Mouse (Mus musculus): ENCODE data around the gene Snrnp35. TPM values are rescaled to one million over a fixed set of nuclear protein-coding genes. Genes with fewer than 3 reads are reported as not detected.
"Not testable (repeated sequence)": the region's sequence is repeated elsewhere in the genome, so short reads cannot be mapped to it uniquely, and the experiment has no call there.

Gene Snrnp35
- polyA plus RNA-seq, 1 experiment from 2014 or later = 18.3 TPM

- Histone ChIP-seq H3K4me1 (peaks cover 79% of the 10 kb centered on the region), H3K4me2 (0 out of 2 replicates have a peak overlapping the region, but pooled peaks have one; percentile 13), H3K4me3 (no peak overlapping the region), H3K9ac (peak overlapping the region; percentile 33; the same call in 1 of the 2 replicates), H3K9me3 (replicated peaks) (no peaks in the 10 kb centered on the region), H3K27me3 (replicated peaks) (no peaks in the 10 kb centered on the region), H3K36me3 (peaks cover 79% of the 10 kb centered on the region), H3K27ac (peak overlapping the region; percentile 23)
- 82% methylated on average over 6 of the region's 6 CpGs for WGBS (ENCODE audit: insufficient replicate concordance)
- ATAC-seq = no peak
Measured at GRCm38 (mm10) chr5:124449494-124449893, 33.4 kb upstream of the Snrnp35 start.

- H3K27ac ChIP-seq = peak overlapping the region; percentile 84
Measured at GRCm38 (mm10) chr5:124450051-124450450, 32.9 kb upstream of the Snrnp35 start.

GRCm38 (mm10) chr5:124450641-124451340, 32.1 kb upstream of the Snrnp35 start:
- peaks cover 92% of the 10 kb centered on the region for H3K36me3 ChIP-seq
- H3K4me2 ChIP-seq = peak overlapping the region; percentile 54
- no peaks in the 10 kb centered on the region for H3K9me3 ChIP-seq (replicated peaks)
- ATAC-seq = peak; percentile 56
- WGBS (ENCODE audit: insufficient replicate concordance) = 67% methylated on average over 16 of the region's 16 CpGs
- H3K9ac ChIP-seq = peak overlapping the region; percentile 61
- H3K4me1 ChIP-seq = peaks cover 77% of the 10 kb centered on the region
- peak overlapping the region; percentile 10; the same call in 1 of the 2 replicates for H3K4me3 ChIP-seq
- H3K27me3 ChIP-seq (replicated peaks) = no peaks in the 10 kb centered on the region
- H3K27ac ChIP-seq = peak overlapping the region; percentile 84

More at GRCm38 (mm10) chr5:124450051-124450450, 32.9 kb upstream of the Snrnp35 start:
- H3K4me3 ChIP-seq = peak overlapping the region; percentile 11; the same call in 1 of the 2 replicates
- WGBS (ENCODE audit: insufficient replicate concordance) = 79% methylated on average over 7 of the region's 7 CpGs
- H3K4me2 ChIP-seq = peak overlapping the region; percentile 54
- H3K27me3 ChIP-seq (replicated peaks) = no peaks in the 10 kb centered on the region
- H3K9ac ChIP-seq = peak overlapping the region; percentile 61
- peaks cover 84% of the 10 kb centered on the region for H3K36me3 ChIP-seq
- peaks cover 77% of the 10 kb centered on the region for H3K4me1 ChIP-seq
- no peak for ATAC-seq
- no peaks in the 10 kb centered on the region for H3K9me3 ChIP-seq (replicated peaks)

- H3K27ac ChIP-seq = peak overlapping the region; percentile 32; the same call in 1 of the 2 replicates
- H3K4me3 ChIP-seq = no peak overlapping the region
- H3K9ac ChIP-seq = no peak overlapping the region
- H3K36me3 ChIP-seq = peaks cover 100% of the 10 kb centered on the region
- 79% methylated on average over 15 of the region's 15 CpGs for WGBS (ENCODE audit: insufficient replicate concordance)
- peaks cover 59% of the 10 kb centered on the region for H3K4me1 ChIP-seq
- H3K27me3 ChIP-seq (replicated peaks) = no peaks in the 10 kb centered on the region
- ATAC-seq = no peak
- no peaks in the 10 kb centered on the region for H3K9me3 ChIP-seq (replicated peaks)
- no peak overlapping the region for H3K4me2 ChIP-seq
Measured at GRCm38 (mm10) chr5:124452494-124453228, 30.3 kb upstream of the Snrnp35 start.

GRCm38 (mm10) chr5:124453339-124454081, 29.4 kb upstream of the Snrnp35 start:
- H3K27me3 ChIP-seq (replicated peaks) = no peaks in the 10 kb centered on the region
- 88% methylated on average over 13 of the region's 13 CpGs for WGBS (ENCODE audit: insufficient replicate concordance)
- no peak overlapping the region for H3K9ac ChIP-seq
- no peaks in the 10 kb centered on the region for H3K9me3 ChIP-seq (replicated peaks)
- H3K4me3 ChIP-seq = no peak overlapping the region
- peaks cover 100% of the 10 kb centered on the region for H3K36me3 ChIP-seq
- peak overlapping the region; percentile 32; the same call in 1 of the 2 replicates for H3K27ac ChIP-seq
- H3K4me1 ChIP-seq = peaks cover 51% of the 10 kb centered on the region
- no peak overlapping the region for H3K4me2 ChIP-seq
- no peak for ATAC-seq

DNA sequence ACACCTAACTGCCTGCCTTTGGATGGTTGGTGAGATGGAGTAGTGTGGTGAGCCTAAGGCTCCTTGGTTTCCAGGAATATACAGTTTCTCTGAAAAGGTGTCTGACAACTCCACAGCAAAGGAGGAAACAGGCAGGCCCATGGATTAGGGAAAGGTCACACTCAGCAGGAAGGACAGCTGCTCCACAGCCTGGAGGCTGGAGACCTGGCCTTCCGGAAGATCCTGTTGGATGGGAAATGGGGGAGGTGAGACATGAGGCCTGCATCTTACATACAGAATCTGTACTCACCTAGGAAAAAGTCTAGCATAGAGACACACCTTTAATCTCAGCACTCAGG, 28.9 kb upstream of the Snrnp35 start:
- Histone ChIP-seq H3K36me3 (peaks cover 100% of the 10 kb centered on the region), H3K27ac (no peak overlapping the region), H3K9me3 (replicated peaks) (no peaks in the 10 kb centered on the region), H3K27me3 (replicated peaks) (no peaks in the 10 kb centered on the region), H3K4me1 (peaks cover 45% of the 10 kb centered on the region), H3K4me3 (no peak overlapping the region), H3K4me2 (no peak overlapping the region), H3K9ac (no peak overlapping the region)
- WGBS (ENCODE audit: insufficient replicate concordance) = 96% methylated on average over 1 of the region's 1 CpGs
- no peak for ATAC-seq

DNA sequence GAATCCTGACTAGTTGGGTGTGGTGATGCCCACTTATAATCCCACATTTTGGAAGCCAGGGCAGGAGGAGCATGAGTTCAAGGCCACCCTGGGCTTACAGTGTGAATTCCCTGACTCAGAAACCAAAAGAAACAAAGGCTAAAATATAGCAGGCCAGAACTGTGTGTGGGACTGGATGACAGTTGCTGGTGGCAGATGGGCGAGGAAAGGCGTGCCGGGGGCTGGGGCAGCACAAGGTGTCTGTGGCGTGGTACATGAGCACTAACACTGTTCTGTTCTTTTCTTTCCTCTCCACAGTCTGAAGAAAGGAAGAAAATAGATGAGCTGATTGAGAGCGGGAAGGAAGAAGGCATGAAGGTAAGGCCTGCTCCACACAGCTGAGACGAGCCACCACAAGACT, 26.2 kb upstream of the Snrnp35 start:
- no peak overlapping the region for H3K9ac ChIP-seq
- H3K9me3 ChIP-seq (replicated peaks) = no peaks in the 10 kb centered on the region
- no peak overlapping the region for H3K4me2 ChIP-seq
- WGBS (ENCODE audit: insufficient replicate concordance) = 87% methylated on average over 6 of the region's 6 CpGs
- no peak for ATAC-seq
- H3K27me3 ChIP-seq (replicated peaks) = no peaks in the 10 kb centered on the region
- H3K4me1 ChIP-seq = peaks cover 19% of the 10 kb centered on the region
- no peak overlapping the region for H3K27ac ChIP-seq
- H3K4me3 ChIP-seq = no peak overlapping the region
- peaks cover 100% of the 10 kb centered on the region for H3K36me3 ChIP-seq

GRCm38 (mm10) chr5:124460922-124461321, 22.0 kb upstream of the Snrnp35 start:
- H3K36me3 ChIP-seq = peaks cover 78% of the 10 kb centered on the region
- not testable (repeated sequence) for H3K27me3 ChIP-seq (replicated peaks); H3K4me3 ChIP-seq; H3K9me3 ChIP-seq (replicated peaks); H3K4me1 ChIP-seq; H3K9ac ChIP-seq; H3K4me2 ChIP-seq; H3K27ac ChIP-seq; ATAC-seq
- 89% methylated on average over 14 of the region's 14 CpGs for WGBS (ENCODE audit: insufficient replicate concordance)

GRCm38 (mm10) chr5:124462297-124463025, 20.5 kb upstream of the Snrnp35 start:
- H3K36me3 ChIP-seq = peaks cover 63% of the 10 kb centered on the region

GRCm38 (mm10) chr5:124463462-124463861, 19.5 kb upstream of the Snrnp35 start:
- H3K9me3 ChIP-seq (replicated peaks) = no peaks in the 10 kb centered on the region
- ATAC-seq = no peak
- no peak overlapping the region for H3K4me3 ChIP-seq
- 0 out of 2 replicates have a peak, but pooled peaks cover 2% of the 10 kb centered on the region for H3K4me1 ChIP-seq
- WGBS (ENCODE audit: insufficient replicate concordance) = 85% methylated on average over 5 of the region's 5 CpGs
- H3K9ac ChIP-seq = no peak overlapping the region
- H3K27ac ChIP-seq = peak overlapping the region; percentile 21; the same call in 1 of the 2 replicates
- H3K27me3 ChIP-seq (replicated peaks) = no peaks in the 10 kb centered on the region
- H3K4me2 ChIP-seq = no peak overlapping the region
- peaks cover 63% of the 10 kb centered on the region for H3K36me3 ChIP-seq

More at GRCm38 (mm10) chr5:124462297-124463025, 20.5 kb upstream of the Snrnp35 start:
- Histone ChIP-seq H3K9ac (no peak overlapping the region), H3K4me2 (no peak overlapping the region), H3K27me3 (replicated peaks) (no peaks in the 10 kb centered on the region), H3K27ac (no peak overlapping the region), H3K4me1 (no peaks in the 10 kb centered on the region), H3K9me3 (replicated peaks) (no peaks in the 10 kb centered on the region), H3K4me3 (no peak overlapping the region)
- no peak for ATAC-seq
- WGBS (ENCODE audit: insufficient replicate concordance) = 87% methylated on average over 8 of the region's 8 CpGs

GRCm38 (mm10) chr5:124464905-124465304, 18.0 kb upstream of the Snrnp35 start:
- Histone ChIP-seq H3K36me3 (peaks cover 59% of the 10 kb centered on the region), H3K4me1 (0 out of 2 replicates have a peak, but pooled peaks cover 2% of the 10 kb centered on the region), H3K4me2 (no peak overlapping the region), H3K27me3 (replicated peaks) (no peaks in the 10 kb centered on the region), H3K9ac (no peak overlapping the region), H3K27ac (0 out of 2 replicates have a peak overlapping the region, but pooled peaks have one; percentile 10), H3K9me3 (replicated peaks) (no peaks in the 10 kb centered on the region), H3K4me3 (no peak overlapping the region)
- ATAC-seq = no peak

Data from liver, embryonic 12.5 days (tissue).